Comparison of ENCODE assay signal across 13 mouse cellular contexts in the genomic region with DNA sequence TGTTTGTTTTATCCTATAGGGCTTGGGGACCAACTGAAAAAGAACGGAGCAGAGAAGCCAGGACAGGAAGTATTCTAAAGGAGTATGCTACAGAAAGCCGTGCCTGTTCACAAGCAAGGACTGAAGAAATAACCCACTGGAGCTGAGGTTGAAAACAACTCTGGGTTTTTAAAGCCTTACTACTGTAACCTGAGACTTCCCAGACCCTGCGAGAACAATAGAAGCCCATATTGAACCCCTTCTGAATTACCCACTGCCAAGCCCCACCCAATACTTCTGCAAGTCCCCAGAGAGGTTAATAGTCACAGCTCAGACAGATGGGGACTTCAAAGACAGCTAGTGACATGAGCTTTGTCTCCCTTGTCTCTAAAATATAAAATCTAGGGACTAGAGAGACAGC. TPM values are rescaled to one million over a fixed set of nuclear protein-coding genes. Genes with fewer than 3 reads are reported as not detected.
DNase-seq lines count a peak whose midpoint lies in the region; ATAC-seq and TF ChIP-seq lines count a peak whose summit lies in the region.
"Had no signal": no experiment of that assay in that cellular context is flagged by ENCODE, and none has a peak within 500 bp of the region (broad histone marks: within the 10 kb centered on the region; RNA-seq: fewer than 3 reads in every experiment).

No protein-coding gene starts in this region.

- H3K79me2 ChIP-seq in MEL (ENCODE audit: control insufficient read depth, insufficient read depth, low read length, poor library complexity) = no peaks in the 10 kb centered on the region

- no peak overlapping the region for H3K4me3 ChIP-seq in forebrain, embryonic 13.5 days
- no peak overlapping the region for H3K4me3 ChIP-seq in forebrain, postnatal 0 days (ENCODE audit: low read depth, low read length)
- no peak overlapping the region for H3K4me3 ChIP-seq in kidney, postnatal 0 days (replicated peaks; ENCODE audit: low read depth, low read length)
- no peak overlapping the region for H3K4me3 ChIP-seq in kidney, adult 2 months (ENCODE audit: insufficient read depth, low read depth, low read length)
- peak overlapping the region in 1 of 2 experiments; percentile 56; a peak in 1 of 4 replicates for H3K4me3 ChIP-seq in MEL (ENCODE audit: control insufficient read depth in 1 of 2, insufficient read depth in 1 of 2, low read depth in 2 of 2, low read length in 2 of 2)
- no peak overlapping the region for H3K4me3 ChIP-seq in limb, embryonic 12.5 days (replicated peaks)

- H3K4me2 ChIP-seq in forebrain, embryonic 13.5 days = no peak overlapping the region
- H3K4me2 ChIP-seq in forebrain, postnatal 0 days (ENCODE audit: low read depth) = no peak overlapping the region
- H3K4me2 ChIP-seq in kidney, postnatal 0 days (ENCODE audit: low read length) = no peak overlapping the region
- peak overlapping the region; percentile 41 for H3K4me2 ChIP-seq in limb, embryonic 12.5 days
- H3K4me2 ChIP-seq: hindbrain, embryonic 14.5 days had no signal

- TF ChIP-seq RAD21 in MEL (IDR thresholded peaks at IDR 0.05; ENCODE audit: low read depth, low read length) = no peak

- ATAC-seq in forebrain, embryonic 13.5 days = no peak
- ATAC-seq in forebrain, postnatal 0 days = no peak
- ATAC-seq in kidney, postnatal 0 days (replicated peaks; ENCODE audit: low FRiP score, low read depth) = no peak
- peak; percentile 54; the same call in 1 of the 2 replicates for ATAC-seq in limb, embryonic 12.5 days (ENCODE audit: insufficient number of reproducible peaks, insufficient read depth, low FRiP score, low TSS enrichment, low read depth)
- ATAC-seq: forebrain, embryonic 16.5 days had no signal

- TF ChIP-seq EP300 in MEL (IDR thresholded peaks at IDR 0.05; ENCODE audit: low read depth in 1 of 2, low read length in 2 of 2) = no peak

- peaks cover 57% of the 10 kb centered on the region for H3K4me1 ChIP-seq in forebrain, embryonic 13.5 days
- H3K4me1 ChIP-seq in forebrain, postnatal 0 days (ENCODE audit: insufficient read depth) = peaks cover 11% of the 10 kb centered on the region; the same call in 1 of the 2 replicates
- peaks cover 19% of the 10 kb centered on the region for H3K4me1 ChIP-seq in kidney, postnatal 0 days (replicated peaks; ENCODE audit: insufficient read depth, low read length)
- peaks cover 34% of the 10 kb centered on the region for H3K4me1 ChIP-seq in kidney, adult 2 months (ENCODE audit: control insufficient read depth, insufficient read depth, low read length)
- H3K4me1 ChIP-seq in MEL (ENCODE audit: control insufficient read depth in 1 of 2, insufficient read depth in 2 of 2, low read length in 2 of 2) = peaks cover 4 to 26% of the 10 kb centered on the region in 2 experiments
- peaks cover 61% of the 10 kb centered on the region for H3K4me1 ChIP-seq in limb, embryonic 12.5 days (replicated peaks)

- H3K9me3 ChIP-seq in forebrain, embryonic 13.5 days (replicated peaks) = no peaks in the 10 kb centered on the region
- no peaks in the 10 kb centered on the region for H3K9me3 ChIP-seq in forebrain, postnatal 0 days (ENCODE audit: low read length)
- no peaks in the 10 kb centered on the region for H3K9me3 ChIP-seq in kidney, postnatal 0 days (replicated peaks; ENCODE audit: low read length)
- H3K9me3 ChIP-seq in MEL (replicated peaks; ENCODE audit: insufficient read depth, low read length) = no peaks in the 10 kb centered on the region
- H3K9me3 ChIP-seq in limb, embryonic 12.5 days = no peaks in the 10 kb centered on the region

- no peaks in the 10 kb centered on the region for H3K36me3 ChIP-seq in forebrain, embryonic 13.5 days (ENCODE audit: poor library complexity, severe bottlenecking)
- H3K36me3 ChIP-seq in forebrain, postnatal 0 days (ENCODE audit: insufficient read depth) = no peaks in the 10 kb centered on the region
- no peaks in the 10 kb centered on the region for H3K36me3 ChIP-seq in kidney, postnatal 0 days (ENCODE audit: insufficient read depth, low read length)
- no peaks in the 10 kb centered on the region for H3K36me3 ChIP-seq in kidney, adult 2 months (ENCODE audit: control insufficient read depth, insufficient read depth, low read length)
- peaks cover 0 to 7% of the 10 kb centered on the region in 2 experiments; a peak in 2 of 4 replicates for H3K36me3 ChIP-seq in MEL (ENCODE audit: control insufficient read depth in 1 of 2, insufficient read depth in 2 of 2, low read length in 2 of 2)
- H3K36me3 ChIP-seq in limb, embryonic 12.5 days = no peaks in the 10 kb centered on the region

- DNase-seq in forebrain, postnatal 0 days = no peak
- no peak for DNase-seq in kidney, postnatal 0 days (ENCODE audit: low spot score)
- DNase-seq in kidney, adult 2 months = no peak
- peak; percentile 23 for DNase-seq in MEL (ENCODE audit: low read depth, low spot score)
- no peak for DNase-seq in urinary bladder, postnatal 10 days (ENCODE audit: low spot score)
- no peak for DNase-seq in retina, postnatal 1 day
- DNase-seq: cerebellum, postnatal 10 days; kidney, postnatal 36 days; lung, postnatal 10 days had no signal

- 25% methylated on average over 3 of the region's 3 CpGs for WGBS in forebrain, embryonic 13.5 days
- WGBS in forebrain, postnatal 0 days = 32% methylated on average over 3 of the region's 3 CpGs
- WGBS in kidney, postnatal 0 days = 12% methylated on average over 3 of the region's 3 CpGs
- 57% methylated on average over 3 of the region's 3 CpGs for WGBS in kidney, adult 2 months
- WGBS in limb, embryonic 12.5 days = 11% methylated on average over 3 of the region's 3 CpGs

- H3K27me3 ChIP-seq in forebrain, embryonic 13.5 days = no peaks in the 10 kb centered on the region
- no peaks in the 10 kb centered on the region for H3K27me3 ChIP-seq in forebrain, postnatal 0 days (ENCODE audit: insufficient read depth, low read length)
- H3K27me3 ChIP-seq in kidney, postnatal 0 days (ENCODE audit: insufficient read depth, low read length) = no peaks in the 10 kb centered on the region
- H3K27me3 ChIP-seq in kidney, adult 2 months (replicated peaks; ENCODE audit: control insufficient read depth, insufficient read depth, low read length) = no peaks in the 10 kb centered on the region
- no peaks in the 10 kb centered on the region for H3K27me3 ChIP-seq in MEL (ENCODE audit: control insufficient read depth in 1 of 2, insufficient read depth in 2 of 2, low read length in 2 of 2)
- H3K27me3 ChIP-seq in limb, embryonic 12.5 days = no peaks in the 10 kb centered on the region

- H3K9ac ChIP-seq in forebrain, embryonic 13.5 days = no peak overlapping the region
- H3K9ac ChIP-seq in forebrain, postnatal 0 days = no peak overlapping the region
- H3K9ac ChIP-seq in kidney, postnatal 0 days (ENCODE audit: low read depth, low read length) = 0 out of 2 replicates have a peak overlapping the region, but pooled peaks have one; percentile 13
- H3K9ac ChIP-seq in MEL (ENCODE audit: control insufficient read depth, low read depth, low read length, poor library complexity, severe bottlenecking) = no peak overlapping the region
- H3K9ac ChIP-seq in limb, embryonic 12.5 days (replicated peaks) = no peak overlapping the region
- H3K9ac ChIP-seq: hindbrain, embryonic 14.5 days had no signal

- H3K27ac ChIP-seq in forebrain, embryonic 13.5 days = peak overlapping the region; percentile 35; the same call in 1 of the 2 replicates
- no peak overlapping the region for H3K27ac ChIP-seq in forebrain, postnatal 0 days (ENCODE audit: low read depth, low read length)
- no peak overlapping the region for H3K27ac ChIP-seq in kidney, postnatal 0 days
- H3K27ac ChIP-seq in kidney, adult 2 months (ENCODE audit: insufficient read depth, low read depth, low read length) = no peak overlapping the region
- no peak overlapping the region for H3K27ac ChIP-seq in MEL (ENCODE audit: control insufficient read depth, low read depth, low read length)
- H3K27ac ChIP-seq in limb, embryonic 12.5 days = peak overlapping the region; percentile 90
- H3K27ac ChIP-seq: hindbrain, embryonic 14.5 days had no signal

- no peak for TF ChIP-seq CTCF in forebrain, postnatal 0 days (IDR thresholded peaks at IDR 0.05; ENCODE audit: low read depth)
- no peak for TF ChIP-seq CTCF in kidney, postnatal 0 days (IDR thresholded peaks at IDR 0.05; ENCODE audit: low read depth)
- no peak for TF ChIP-seq CTCF in kidney, adult 2 months (conservative IDR thresholded peaks at IDR 0.05; ENCODE audit: insufficient read depth, insufficient read length, low read depth, low read length)
- TF ChIP-seq CTCF in MEL (IDR thresholded peaks at IDR 0.05 in 2 of 3, conservative IDR thresholded peaks at IDR 0.05 in 1 of 3; ENCODE audit: control insufficient read depth in 1 of 3, insufficient read depth in 1 of 3, low read depth in 2 of 3, low read length in 3 of 3, poor library complexity in 1 of 3, severe bottlenecking in 1 of 3) = no peak

- TF ChIP-seq POLR2A in kidney, adult 2 months (IDR thresholded peaks at IDR 0.05; ENCODE audit: low read depth, low read length) = no peak
- TF ChIP-seq POLR2A in MEL (IDR thresholded peaks at IDR 0.05; ENCODE audit: control insufficient read depth in 1 of 2, insufficient read depth in 1 of 2, low read depth in 1 of 2, low read length in 2 of 2, poor library complexity in 1 of 2) = no peak

TF ChIP-seq in MEL, 35 proteins besides CTCF, POLR2A, EP300 and RAD21:
- no peak for TF ChIP-seq GATA1 (IDR thresholded peaks at IDR 0.05; ENCODE audit: low read depth, low read length)

RNA-seq across cellular contexts. Expression of gene Ier5, which starts 44.4 kb away (rescaled TPM):
- 8.6 and 12.2 TPM in 2 replicates for polyA plus RNA-seq in forebrain, embryonic 13.5 days (2015; fragmentation: Nextera tagmentation; extraction: Ambion mirVana)
- total RNA-seq in forebrain, postnatal 0 days (2014; rRNA removed) = 46.0 and 47.6 TPM in 2 replicates
- 9.4 and 11.6 TPM in 2 replicates for polyA plus RNA-seq in forebrain, postnatal 0 days (2015; fragmentation: Nextera tagmentation; extraction: Ambion mirVana)
- 8.0 and 11.4 TPM in 2 replicates for polyA plus RNA-seq in kidney, postnatal 0 days (2015; fragmentation: Nextera tagmentation; extraction: Ambion mirVana)
- polyA plus RNA-seq in kidney, adult 2 months (2012; rRNA removed) = 8.6 and 9.8 TPM in 2 replicates
- 7.2 and 7.5 TPM in 2 replicates for total RNA-seq in MEL (2012; rRNA removed)
- 1 to 10 TPM in 1 of 2 experiments, not detected in 1; 7.4 TPM for polyA plus RNA-seq in MEL (2012; ENCODE audit: insufficient read depth in 1 of 2, insufficient read length in 2 of 2, low read depth in 1 of 2, low replicate concordance in 2 of 2, missing spikeins in 1 of 2)
- 15.8 and 16.1 TPM in 2 replicates for polyA plus RNA-seq in limb, embryonic 12.5 days (2016; fragmentation: Nextera tagmentation; extraction: Ambion mirVana)

Comparison
In these comparisons a context has a peak if more than half of its experiments do, and no peak if none do; other contexts are left out.
1. H3K27ac ChIP-seq: peak in forebrain, embryonic 13.5 days (single experiment) and limb, embryonic 12.5 days (single experiment); none in forebrain, postnatal 0 days (single experiment), kidney, postnatal 0 days (single experiment), kidney, adult 2 months (single experiment) and MEL (single experiment).